Mouse (Mus musculus) lung, postnatal 0 days (tissue): ENCODE measurements around the gene Ubxn2a.

Experiments
- CTCF ChIP-seq: IDR thresholded peaks from 2 replicates; pipeline ENCODE4 v1.5.1; 2016; ENCODE audit warnings: antibody characterized with exemption, mild to moderate bottlenecking
- EP300 ChIP-seq: IDR thresholded peaks from 2 replicates; pipeline ENCODE4 v1.6.1; 2016; ENCODE audit warnings: antibody characterized with exemption, mild to moderate bottlenecking, control low read depth

DNA sequence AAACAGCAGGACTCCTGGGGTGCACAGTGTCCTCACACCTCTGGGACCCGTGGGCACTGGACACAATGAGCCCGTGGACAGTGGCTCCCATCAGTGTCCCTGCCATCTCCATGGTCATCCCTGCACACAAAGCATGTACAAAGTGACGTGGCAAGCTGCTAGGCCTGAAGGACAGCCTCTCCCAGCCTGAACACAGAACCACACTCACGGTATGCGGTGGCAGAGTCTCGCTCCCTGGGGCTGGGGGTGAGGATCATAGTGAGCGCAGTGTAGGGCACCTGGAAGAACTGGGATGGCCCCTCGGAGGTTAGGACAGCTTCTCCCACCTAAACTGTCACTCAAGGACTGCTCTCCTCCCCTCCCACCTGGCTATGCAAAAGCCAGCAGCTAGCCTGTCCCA is 38.6 kb downstream of the Ubxn2a start:
- TF ChIP-seq EP300 (no peak), CTCF (no peak)
